Comparison of ENCODE assay signal across 17 mouse cellular contexts in genomic region chr13:46883976-46884375, GRCm38 (mm10). TPM values are rescaled to one million over a fixed set of nuclear protein-coding genes. Genes with fewer than 3 reads are reported as not detected.
DNase-seq lines count a peak whose midpoint lies in the region; ATAC-seq and TF ChIP-seq lines count a peak whose summit lies in the region.
"Had no signal": no experiment of that assay in that cellular context is flagged by ENCODE, and none has a peak within 500 bp of the region (broad histone marks: within the 10 kb centered on the region; RNA-seq: fewer than 3 reads in every experiment).

No protein-coding gene starts in this region.

- WGBS in kidney, embryonic 16.5 days, result 81% methylated on average over 3 of the region's 3 CpGs
- 78% methylated on average over 3 of the region's 3 CpGs for WGBS in embryonic facial prominence, embryonic 15.5 days
- 85% methylated on average over 3 of the region's 3 CpGs for WGBS in intestine, embryonic 15.5 days

- H3K9ac ChIP-seq in kidney, embryonic 16.5 days (replicated peaks; ENCODE audit: low read length), result no peak overlapping the region
- no peak overlapping the region for H3K9ac ChIP-seq in embryonic facial prominence, embryonic 15.5 days
- H3K9ac ChIP-seq in intestine, embryonic 15.5 days, result no peak overlapping the region
- H3K9ac ChIP-seq: limb, embryonic 12.5 days; liver, postnatal 0 days; midbrain, embryonic 12.5 days had no signal

- H3K4me1 ChIP-seq in kidney, embryonic 16.5 days (ENCODE audit: insufficient read depth, low read length), result peaks cover 34% of the 10 kb centered on the region
- H3K4me1 ChIP-seq in embryonic facial prominence, embryonic 15.5 days, result peaks cover 19% of the 10 kb centered on the region; the same call in 1 of the 2 replicates
- H3K4me1 ChIP-seq in intestine, embryonic 15.5 days (replicated peaks), result peaks cover 16% of the 10 kb centered on the region
- H3K4me1 ChIP-seq: midbrain, embryonic 12.5 days had no signal

- peak overlapping the region; percentile 80 for H3K27ac ChIP-seq in gastrocnemius, adult 2 months
- peak overlapping the region; percentile 61; the same call in 1 of the 2 replicates for H3K27ac ChIP-seq in kidney, embryonic 16.5 days (ENCODE audit: low read length)
- 0 out of 2 replicates have a peak overlapping the region, but pooled peaks have one; percentile 8 for H3K27ac ChIP-seq in embryonic facial prominence, embryonic 15.5 days (replicated peaks)
- 0 out of 2 replicates have a peak overlapping the region, but pooled peaks have one; percentile 33 for H3K27ac ChIP-seq in intestine, embryonic 15.5 days
- H3K27ac ChIP-seq: forebrain, embryonic 10.5 days; hindbrain, embryonic 10.5 days; midbrain, embryonic 12.5 days had no signal

- no peak overlapping the region for H3K4me3 ChIP-seq in gastrocnemius, adult 2 months
- no peak overlapping the region for H3K4me3 ChIP-seq in kidney, embryonic 16.5 days (ENCODE audit: low read length)
- H3K4me3 ChIP-seq in embryonic facial prominence, embryonic 15.5 days (replicated peaks), result no peak overlapping the region
- no peak overlapping the region for H3K4me3 ChIP-seq in intestine, embryonic 15.5 days (replicated peaks)
- H3K4me3 ChIP-seq: forebrain, embryonic 10.5 days; hindbrain, embryonic 10.5 days; limb, embryonic 12.5 days; midbrain, embryonic 12.5 days; myocyte had no signal

- intact Hi-C loops in gastrocnemius, adult 2 months (cut with DNase I), result no loop called here

- no peaks in the 10 kb centered on the region for H3K27me3 ChIP-seq in kidney, embryonic 16.5 days (ENCODE audit: insufficient read depth, low read length)
- no peaks in the 10 kb centered on the region for H3K27me3 ChIP-seq in embryonic facial prominence, embryonic 15.5 days
- no peaks in the 10 kb centered on the region for H3K27me3 ChIP-seq in intestine, embryonic 15.5 days (replicated peaks)
- H3K27me3 ChIP-seq: limb, embryonic 12.5 days; midbrain, embryonic 12.5 days had no signal

- H3K36me3 ChIP-seq in kidney, embryonic 16.5 days (ENCODE audit: insufficient read depth, low read length), result no peaks in the 10 kb centered on the region
- no peaks in the 10 kb centered on the region for H3K36me3 ChIP-seq in embryonic facial prominence, embryonic 15.5 days
- H3K36me3 ChIP-seq in intestine, embryonic 15.5 days, result no peaks in the 10 kb centered on the region
- H3K36me3 ChIP-seq: forebrain, embryonic 10.5 days; limb, embryonic 12.5 days; midbrain, embryonic 12.5 days had no signal

- no peak for TF ChIP-seq CTCF in gastrocnemius, adult 2 months (IDR thresholded peaks at IDR 0.05)

- ATAC-seq in kidney, embryonic 16.5 days (ENCODE audit: low FRiP score, low TSS enrichment), result no peak
- no peak for ATAC-seq in embryonic facial prominence, embryonic 15.5 days (ENCODE audit: insufficient number of reproducible peaks, low FRiP score, low TSS enrichment, low read depth)
- ATAC-seq in intestine, embryonic 15.5 days, result no peak
- ATAC-seq: inflammation-experienced regulatory T-cells, adult 6 months had no signal

- no peak for DNase-seq in gastrocnemius, adult 2 months
- no peak for DNase-seq in gastrocnemius, adult 8-10 months (ENCODE audit: low spot score in 2 of 2)
- no peak for DNase-seq in kidney, postnatal 10 days
- no peak for DNase-seq in layer of hippocampus, adult 18-20 months (ENCODE audit: low spot score in 2 of 2)
- no peak for DNase-seq in embryo, embryonic 11 days
- DNase-seq: B cell, adult 2 months; liver, postnatal 0 days; right cerebral cortex, postnatal 14 days had no signal

- H3K4me2 ChIP-seq in kidney, embryonic 16.5 days (replicated peaks; ENCODE audit: low read depth, low read length), result no peak overlapping the region
- H3K4me2 ChIP-seq in embryonic facial prominence, embryonic 15.5 days (replicated peaks), result no peak overlapping the region
- H3K4me2 ChIP-seq in intestine, embryonic 15.5 days (replicated peaks), result no peak overlapping the region
- H3K4me2 ChIP-seq: limb, embryonic 12.5 days; midbrain, embryonic 12.5 days had no signal

- no peaks in the 10 kb centered on the region for H3K9me3 ChIP-seq in kidney, embryonic 16.5 days (ENCODE audit: low read length)
- H3K9me3 ChIP-seq in embryonic facial prominence, embryonic 15.5 days (replicated peaks), result no peaks in the 10 kb centered on the region
- H3K9me3 ChIP-seq in intestine, embryonic 15.5 days, result no peaks in the 10 kb centered on the region
- H3K9me3 ChIP-seq: forebrain, embryonic 10.5 days; hindbrain, embryonic 10.5 days; limb, embryonic 12.5 days; midbrain, embryonic 12.5 days had no signal

RNA-seq across cellular contexts. Expression of gene Kif13a, which starts 45.7 kb away (rescaled TPM):
- 10 to 100 TPM; 90.6 to 92.3 TPM for total RNA-seq in gastrocnemius, adult 2 months (2021)
- 100 to 1,000 TPM in 2 of 4 experiments, 10 to 100 TPM in 2; 88.4 to 103 (median 97.4) TPM for total RNA-seq in gastrocnemius, adult 8-10 months (2022)
- 8.1 and 10.1 TPM in 2 replicates for polyA plus RNA-seq in kidney, embryonic 16.5 days (2015; fragmentation: Nextera tagmentation; extraction: Ambion mirVana)
- polyA plus RNA-seq in embryonic facial prominence, embryonic 15.5 days (2015; fragmentation: Nextera tagmentation; extraction: Ambion mirVana), result 21.0 and 26.7 TPM in 2 replicates
- polyA plus RNA-seq in intestine, embryonic 15.5 days (2015; fragmentation: Nextera tagmentation; extraction: Ambion mirVana), result 17.0 and 17.6 TPM in 2 replicates
- total RNA-seq in layer of hippocampus, adult 18-20 months (2021), result 10 to 100 TPM; 23.4 to 23.5 TPM

Comparison
In these comparisons a context has a peak if more than half of its experiments do, and no peak if none do; other contexts are left out.
1. H3K27ac ChIP-seq: peak in every context shown above with its lines; median percentile 80 in gastrocnemius, adult 2 months; 61 in kidney, embryonic 16.5 days; 33 in intestine, embryonic 15.5 days; 8 in embryonic facial prominence, embryonic 15.5 days.